Mouse (Mus musculus) hindbrain, embryonic 16.5 days (tissue): ENCODE measurements around the gene Slc4a4. TPM values are rescaled to one million over a fixed set of nuclear protein-coding genes. Genes with fewer than 3 reads are reported as not detected.

Experiments
- ATAC-seq: fragments of 200-750 bp; cut with Nextera tagmentation; 2 replicates; pipeline ENCODE4 v1.8.0; 2017; ENCODE audit warnings: moderate TSS enrichment, moderate library complexity
- H3K27ac ChIP-seq: fragments of 300-500 bp; sonication (generic); 2 replicates; pipeline ENCODE4 v1.5.1; 2014; ENCODE audit warnings: low read depth, mild to moderate bottlenecking, control low read depth, low read length, moderate library complexity
- H3K27me3 ChIP-seq: fragments of 300-500 bp; sonication (generic); replicated peaks from 2 replicates; pipeline ENCODE4 v1.6.1; 2014; ENCODE audit warnings: low read length; ENCODE audit not compliant: control insufficient read depth, insufficient read depth
- H3K36me3 ChIP-seq: fragments of 300-500 bp; sonication (generic); 2 replicates; pipeline ENCODE4 v1.6.1; 2014; ENCODE audit warnings: mild to moderate bottlenecking, low read length, moderate library complexity, mixed read lengths; ENCODE audit not compliant: control insufficient read depth, insufficient read depth
- H3K4me1 ChIP-seq: fragments of 300-500 bp; sonication (generic); 2 replicates; pipeline ENCODE4 v1.6.1; 2014; ENCODE audit warnings: low read depth, low read length; ENCODE audit not compliant: control insufficient read depth, insufficient read depth
- H3K4me2 ChIP-seq: fragments of 300-500 bp; sonication (generic); 2 replicates; pipeline ENCODE4 v1.6.1; 2014; ENCODE audit warnings: mild to moderate bottlenecking, low read length, control low read depth, moderate library complexity
- H3K4me3 ChIP-seq: fragments of 300-500 bp; sonication (generic); 2 replicates; pipeline ENCODE4 v1.5.1; 2014; ENCODE audit warnings: mild to moderate bottlenecking, low read length, control low read depth, moderate library complexity
- H3K9ac ChIP-seq: fragments of 300-500 bp; sonication (generic); 2 replicates; pipeline ENCODE4 v1.6.1; 2014; ENCODE audit warnings: low read depth, mild to moderate bottlenecking, control low read depth, low read length, moderate library complexity
- H3K9me3 ChIP-seq: fragments of 300-500 bp; sonication (generic); 2 replicates; pipeline ENCODE4 v1.6.1; 2014; ENCODE audit warnings: mild to moderate bottlenecking, low read length, moderate library complexity; ENCODE audit not compliant: control insufficient read depth
- WGBS: fragments of 180-500 bp; shearing (Covaris S2); extraction: QIAGEN DNeasy Blood & Tissue Kit; methylation state at CpG from one replicate; pipeline ENCODE4 v1.1.7; 2014; 5-methylcytosine and 5-hydroxymethylcytosine counted together
- polyA plus RNA-seq: library from polyadenylated mRNA; unstranded; fragments of >200 nt; fragmentation: Nextera tagmentation; extraction: Ambion mirVana; gene quantifications from 2 replicates; pipeline ENCODE4 v1.2.1, GENCODE M21; 2015

Slc4a4 gene
- polyA plus RNA-seq, 1 experiment from 2014 or later, result 9.1 TPM

GRCm38 (mm10) chr5:89027518-89028085 is 141.0 kb downstream of the Slc4a4 start:
- Histone ChIP-seq H3K9me3 (no peaks in the 10 kb centered on the region), H3K4me3 (no peak overlapping the region), H3K27me3 (no peaks in the 10 kb centered on the region), H3K4me1 (no peaks in the 10 kb centered on the region), H3K36me3 (no peaks in the 10 kb centered on the region), H3K9ac (no peak overlapping the region), H3K4me2 (no peak overlapping the region), H3K27ac (no peak overlapping the region)
- ATAC-seq, result no peak
- 93% methylated on average over 4 of the region's 4 CpGs for WGBS

- no peak overlapping the region for H3K4me3 ChIP-seq
- no peak for ATAC-seq
- no peaks in the 10 kb centered on the region for H3K36me3 ChIP-seq
- H3K4me1 ChIP-seq, result no peaks in the 10 kb centered on the region
- WGBS, result 84% methylated on average over 8 of the region's 8 CpGs
- H3K4me2 ChIP-seq, result no peak overlapping the region
- H3K9ac ChIP-seq, result no peak overlapping the region
- H3K9me3 ChIP-seq, result no peaks in the 10 kb centered on the region
- no peaks in the 10 kb centered on the region for H3K27me3 ChIP-seq
- H3K27ac ChIP-seq, result no peak overlapping the region
Measured at GRCm38 (mm10) chr5:89032647-89033046, 146.0 kb downstream of the Slc4a4 start.

- no peaks in the 10 kb centered on the region for H3K4me1 ChIP-seq
- ATAC-seq, result no peak
- no peaks in the 10 kb centered on the region for H3K27me3 ChIP-seq
- H3K36me3 ChIP-seq, result no peaks in the 10 kb centered on the region
- H3K9me3 ChIP-seq, result no peaks in the 10 kb centered on the region
- no peak overlapping the region for H3K4me2 ChIP-seq
- no peak overlapping the region for H3K27ac ChIP-seq
- no peak overlapping the region for H3K4me3 ChIP-seq
- WGBS, result 77% methylated on average over 4 of the region's 4 CpGs
- no peak overlapping the region for H3K9ac ChIP-seq
Measured at GRCm38 (mm10) chr5:89033256-89033655, 146.6 kb downstream of the Slc4a4 start.

GRCm38 (mm10) chr5:89036147-89036546 is 149.5 kb downstream of the Slc4a4 start:
- no peak overlapping the region for H3K4me3 ChIP-seq
- peak; percentile 44; the same call in 1 of the 2 replicates for ATAC-seq
- no peaks in the 10 kb centered on the region for H3K4me1 ChIP-seq
- H3K9me3 ChIP-seq, result no peaks in the 10 kb centered on the region
- WGBS, result 55% methylated on average over 5 of the region's 5 CpGs
- H3K36me3 ChIP-seq, result no peaks in the 10 kb centered on the region
- no peak overlapping the region for H3K9ac ChIP-seq
- H3K27me3 ChIP-seq, result no peaks in the 10 kb centered on the region
- H3K4me2 ChIP-seq, result no peak overlapping the region
- H3K27ac ChIP-seq, result no peak overlapping the region

GRCm38 (mm10) chr5:89040814-89041213 is 154.2 kb downstream of the Slc4a4 start:
- H3K9me3 ChIP-seq, result no peaks in the 10 kb centered on the region
- no peak overlapping the region for H3K4me2 ChIP-seq
- no peak for ATAC-seq
- H3K9ac ChIP-seq, result no peak overlapping the region
- 62% methylated on average over 3 of the region's 3 CpGs for WGBS
- H3K4me1 ChIP-seq, result no peaks in the 10 kb centered on the region
- H3K4me3 ChIP-seq, result no peak overlapping the region
- no peaks in the 10 kb centered on the region for H3K27me3 ChIP-seq
- H3K36me3 ChIP-seq, result no peaks in the 10 kb centered on the region
- H3K27ac ChIP-seq, result no peak overlapping the region

- Histone ChIP-seq H3K4me1 (no peaks in the 10 kb centered on the region), H3K9ac (no peak overlapping the region), H3K36me3 (no peaks in the 10 kb centered on the region), H3K9me3 (no peaks in the 10 kb centered on the region), H3K4me3 (no peak overlapping the region), H3K27me3 (no peaks in the 10 kb centered on the region), H3K4me2 (no peak overlapping the region), H3K27ac (no peak overlapping the region)
- no peak for ATAC-seq
- WGBS, result 60% methylated on average over 5 of the region's 5 CpGs
Measured at GRCm38 (mm10) chr5:89043846-89044245, 157.2 kb downstream of the Slc4a4 start.

GRCm38 (mm10) chr5:89044801-89045200 is 158.2 kb downstream of the Slc4a4 start:
- 93% methylated on average over 5 of the region's 5 CpGs for WGBS
- ATAC-seq, result no peak

GRCm38 (mm10) chr5:89051577-89051976 is 165.0 kb downstream of the Slc4a4 start:
- 84% methylated on average over 5 of the region's 5 CpGs for WGBS
- H3K27me3 ChIP-seq, result no peaks in the 10 kb centered on the region

More at GRCm38 (mm10) chr5:89044801-89045200, 158.2 kb downstream of the Slc4a4 start:
- Histone ChIP-seq H3K36me3 (no peaks in the 10 kb centered on the region), H3K27ac (no peak overlapping the region), H3K27me3 (no peaks in the 10 kb centered on the region), H3K4me1 (no peaks in the 10 kb centered on the region), H3K4me2 (no peak overlapping the region), H3K4me3 (no peak overlapping the region), H3K9me3 (no peaks in the 10 kb centered on the region), H3K9ac (no peak overlapping the region)

GRCm38 (mm10) chr5:89052230-89052629 is 165.6 kb downstream of the Slc4a4 start:
- Histone ChIP-seq H3K9me3 (no peaks in the 10 kb centered on the region), H3K4me1 (no peaks in the 10 kb centered on the region), H3K27ac (no peak overlapping the region), H3K4me3 (no peak overlapping the region), H3K4me2 (no peak overlapping the region), H3K9ac (no peak overlapping the region), H3K36me3 (no peaks in the 10 kb centered on the region), H3K27me3 (no peaks in the 10 kb centered on the region)
- WGBS, result 87% methylated on average over 5 of the region's 5 CpGs
- peak; percentile 25; the same call in 1 of the 2 replicates for ATAC-seq

More at GRCm38 (mm10) chr5:89051577-89051976, 165.0 kb downstream of the Slc4a4 start:
- no peak overlapping the region for H3K9ac ChIP-seq
- no peaks in the 10 kb centered on the region for H3K4me1 ChIP-seq
- no peak for ATAC-seq
- H3K9me3 ChIP-seq, result no peaks in the 10 kb centered on the region
- no peaks in the 10 kb centered on the region for H3K36me3 ChIP-seq
- H3K4me2 ChIP-seq, result no peak overlapping the region
- no peak overlapping the region for H3K4me3 ChIP-seq
- no peak overlapping the region for H3K27ac ChIP-seq
